18 mouse cellular contexts compared by ENCODE assay signal in the genomic region with DNA sequence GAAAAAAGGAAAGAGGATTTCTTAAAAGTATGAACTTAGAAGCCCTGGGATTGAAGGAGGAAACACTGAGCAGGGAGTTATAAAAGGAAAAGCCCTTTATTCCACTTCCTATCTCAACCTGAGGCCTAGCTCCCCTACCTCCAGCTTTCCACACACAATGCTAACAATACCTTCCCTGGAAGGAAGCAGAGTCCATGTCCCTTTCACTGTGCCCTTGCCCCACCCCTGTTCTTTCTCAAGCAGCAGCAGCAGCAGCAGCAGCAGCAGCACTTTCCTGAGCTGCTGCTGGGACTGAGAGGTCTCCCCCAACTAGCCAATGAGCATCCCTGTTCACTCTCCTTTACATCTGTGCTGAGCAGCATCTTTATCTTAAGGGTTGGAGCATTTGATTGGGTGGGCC.
"Had no signal": no experiment of that assay in that cellular context is flagged by ENCODE, and none has a peak within 500 bp of the region (broad histone marks: within the 10 kb centered on the region; RNA-seq: fewer than 3 reads in every experiment).

No protein-coding gene starts in this region.

- H3K4me2 ChIP-seq: liver, embryonic 13.5 days; liver, embryonic 15.5 days; lung, embryonic 14.5 days; midbrain, embryonic 12.5 days; neural tube, embryonic 13.5 days; neural tube, embryonic 15.5 days had no signal

- H3K4me1 ChIP-seq: liver, embryonic 13.5 days; liver, embryonic 15.5 days; midbrain, embryonic 10.5 days; midbrain, embryonic 12.5 days; neural tube, embryonic 13.5 days; neural tube, embryonic 15.5 days had no signal

- H3K9ac ChIP-seq: liver, embryonic 13.5 days; liver, embryonic 15.5 days; lung, embryonic 14.5 days; midbrain, embryonic 12.5 days; neural tube, embryonic 13.5 days; neural tube, embryonic 15.5 days had no signal

- ATAC-seq: midbrain, embryonic 16.5 days had no signal

- H3K27me3 ChIP-seq: liver, embryonic 13.5 days; liver, embryonic 15.5 days; midbrain, embryonic 12.5 days; neural tube, embryonic 13.5 days; neural tube, embryonic 15.5 days had no signal

- H3K27ac ChIP-seq: liver, embryonic 13.5 days; liver, embryonic 15.5 days; midbrain, embryonic 10.5 days; midbrain, embryonic 12.5 days; neural tube, embryonic 13.5 days; neural tube, embryonic 15.5 days had no signal

- H3K36me3 ChIP-seq: liver, embryonic 13.5 days; liver, embryonic 15.5 days; midbrain, embryonic 10.5 days; midbrain, embryonic 12.5 days; neural tube, embryonic 13.5 days had no signal

- H3K4me3 ChIP-seq: liver, embryonic 13.5 days; liver, embryonic 15.5 days; midbrain, embryonic 10.5 days; midbrain, embryonic 12.5 days; myocyte; neural tube, embryonic 13.5 days; neural tube, embryonic 15.5 days had no signal

- DNase-seq: liver, embryonic 13.5 days; lung, adult 18-20 months; lung, embryonic 14.5 days; lung, postnatal 10 days; lung, postnatal 4 days; midbrain, embryonic 14.5 days; retina, postnatal 1 day; right cerebral cortex, adult 18-20 months; thymus, adult 18-20 months; thymus, postnatal 14 days; thymus, postnatal 36 days had no signal

- H3K9me3 ChIP-seq: liver, embryonic 13.5 days; liver, embryonic 15.5 days; midbrain, embryonic 10.5 days; midbrain, embryonic 12.5 days; neural tube, embryonic 13.5 days; neural tube, embryonic 15.5 days had no signal
